In the genomic region with DNA sequence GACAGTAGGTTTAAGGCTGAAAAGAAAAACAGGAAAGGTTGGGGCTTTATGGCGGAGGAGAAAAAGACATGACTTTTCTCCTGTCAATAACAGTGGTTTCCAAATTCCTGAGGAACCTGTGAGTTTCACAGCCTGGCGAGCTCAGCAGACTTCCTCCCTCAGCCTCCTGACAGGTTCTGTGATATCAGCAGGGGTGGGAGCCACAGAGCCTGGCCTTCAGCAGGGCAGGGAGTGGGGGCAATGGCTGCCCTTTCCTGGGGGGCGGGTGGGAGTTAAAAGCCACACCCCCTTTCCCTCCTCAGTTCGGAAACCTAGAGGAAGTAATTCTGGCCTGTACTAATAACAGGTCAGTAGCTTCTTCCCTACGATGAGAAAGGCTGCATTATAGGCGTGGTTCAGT, we compare ENCODE assay signal across 32 mouse cellular contexts.
DNase-seq lines count a peak whose midpoint lies in the region; ATAC-seq and TF ChIP-seq lines count a peak whose summit lies in the region.
"Had no signal": no experiment of that assay in that cellular context is flagged by ENCODE, and none has a peak within 500 bp of the region (broad histone marks: within the 10 kb centered on the region; RNA-seq: fewer than 3 reads in every experiment).

No protein-coding gene starts in this region.

- ATAC-seq in intestine, embryonic 15.5 days, result peak; percentile 61; the same call in 1 of the 2 replicates
- ATAC-seq in intestine, postnatal 0 days, result no peak
- ATAC-seq in common myeloid progenitor, adult 5-6 weeks (replicated peaks; ENCODE audit: low read depth, poor library complexity, severe bottlenecking), result peak; percentile 90
- no peak for ATAC-seq in liver, postnatal 0 days
- ATAC-seq: activated CD4-positive, CD25-positive, alpha-beta regulatory T cell, adult 4 months; forebrain, embryonic 13.5 days; hindbrain, postnatal 0 days; midbrain, embryonic 15.5 days had no signal

- H3K4me1 ChIP-seq in intestine, embryonic 15.5 days (replicated peaks), result 0 out of 2 replicates have a peak, but pooled peaks cover 14% of the 10 kb centered on the region
- no peaks in the 10 kb centered on the region for H3K4me1 ChIP-seq in intestine, postnatal 0 days (replicated peaks; ENCODE audit: control insufficient read depth, insufficient read depth, low read length)
- H3K4me1 ChIP-seq in liver, postnatal 0 days (ENCODE audit: insufficient read depth), result peaks cover 7% of the 10 kb centered on the region
- H3K4me1 ChIP-seq: forebrain, embryonic 13.5 days; hindbrain, embryonic 12.5 days; limb, embryonic 15.5 days; midbrain, embryonic 15.5 days; neural tube, embryonic 15.5 days had no signal

- no peak for TF ChIP-seq EP300 in liver, postnatal 0 days (IDR thresholded peaks at IDR 0.05; ENCODE audit: low read depth)

- intact Hi-C loops in heart, postnatal 25 days (cut with DNase I), result no loop called here

- no peak overlapping the region for H3K4me3 ChIP-seq in intestine, embryonic 15.5 days (replicated peaks)
- H3K4me3 ChIP-seq in intestine, postnatal 0 days (ENCODE audit: low read depth, low read length), result no peak overlapping the region
- H3K4me3 ChIP-seq in liver, postnatal 0 days (ENCODE audit: low read depth, low read length), result no peak overlapping the region
- H3K4me3 ChIP-seq: forebrain, embryonic 13.5 days; heart, embryonic 15.5 days; hindbrain, embryonic 12.5 days; layer of hippocampus, adult 2 months; limb, embryonic 10.5 days; limb, embryonic 15.5 days; midbrain, embryonic 10.5 days; midbrain, embryonic 15.5 days; neural tube, embryonic 15.5 days had no signal

- H3K9ac ChIP-seq in intestine, embryonic 15.5 days, result no peak overlapping the region
- no peak overlapping the region for H3K9ac ChIP-seq in intestine, postnatal 0 days (ENCODE audit: low read depth, low read length)
- H3K9ac ChIP-seq in liver, postnatal 0 days (replicated peaks), result no peak overlapping the region
- H3K9ac ChIP-seq: forebrain, embryonic 13.5 days; heart, embryonic 15.5 days; hindbrain, embryonic 12.5 days; limb, embryonic 15.5 days; midbrain, embryonic 15.5 days; neural tube, embryonic 15.5 days had no signal

- H3K27me3 ChIP-seq in intestine, embryonic 15.5 days (replicated peaks), result no peaks in the 10 kb centered on the region
- H3K27me3 ChIP-seq in intestine, postnatal 0 days (replicated peaks; ENCODE audit: control insufficient read depth, insufficient read depth, low read length), result no peaks in the 10 kb centered on the region
- H3K27me3 ChIP-seq in liver, postnatal 0 days (ENCODE audit: insufficient read depth, low read length), result no peaks in the 10 kb centered on the region
- H3K27me3 ChIP-seq: CH12.LX; forebrain, embryonic 13.5 days; heart, embryonic 15.5 days; hindbrain, embryonic 12.5 days; limb, embryonic 15.5 days; midbrain, embryonic 15.5 days; neural tube, embryonic 15.5 days had no signal

- no peaks in the 10 kb centered on the region for H3K9me3 ChIP-seq in intestine, embryonic 15.5 days
- H3K9me3 ChIP-seq in intestine, postnatal 0 days (ENCODE audit: control insufficient read depth), result no peaks in the 10 kb centered on the region
- H3K9me3 ChIP-seq in liver, postnatal 0 days (ENCODE audit: low read length), result no peaks in the 10 kb centered on the region
- H3K9me3 ChIP-seq: forebrain, embryonic 13.5 days; heart, embryonic 15.5 days; hindbrain, embryonic 12.5 days; limb, embryonic 10.5 days; limb, embryonic 15.5 days; midbrain, embryonic 10.5 days; midbrain, embryonic 15.5 days; neural tube, embryonic 15.5 days had no signal

- peak; percentile 78 for DNase-seq in heart, adult 11 months
- DNase-seq in heart, postnatal 25 days (ENCODE audit: low spot score), result no peak
- no peak for DNase-seq in liver, postnatal 0 days
- no peak for DNase-seq in spleen, postnatal 36 days (ENCODE audit: low spot score in 2 of 2)
- DNase-seq in layer of hippocampus, adult 8-10 months (ENCODE audit: low spot score in 2 of 2), result no peak
- DNase-seq: adrenal gland, adult 8-10 months; cerebellum, adult 2 months; cerebellum, postnatal 25 days; gastrocnemius, postnatal 10 days; kidney, adult 11 months; kidney, postnatal 36 days; layer of hippocampus, postnatal 36 days; lung, postnatal 36 days; retina, postnatal 1 day; right cerebral cortex, postnatal 14 days; thymus, adult 18-20 months; thymus, postnatal 36 days had no signal

- H3K27ac ChIP-seq in intestine, embryonic 15.5 days, result no peak overlapping the region
- H3K27ac ChIP-seq in intestine, postnatal 0 days (ENCODE audit: low read depth, low read length), result no peak overlapping the region
- no peak overlapping the region for H3K27ac ChIP-seq in liver, postnatal 0 days (ENCODE audit: low read depth)
- H3K27ac ChIP-seq: forebrain, embryonic 13.5 days; heart, embryonic 15.5 days; hindbrain, embryonic 12.5 days; hindbrain, postnatal 0 days; layer of hippocampus, adult 2 months; limb, embryonic 10.5 days; limb, embryonic 15.5 days; midbrain, embryonic 10.5 days; midbrain, embryonic 15.5 days; neural tube, embryonic 15.5 days had no signal

- H3K36me3 ChIP-seq in intestine, embryonic 15.5 days, result no peaks in the 10 kb centered on the region
- H3K36me3 ChIP-seq in intestine, postnatal 0 days (ENCODE audit: control insufficient read depth, insufficient read depth), result no peaks in the 10 kb centered on the region
- no peaks in the 10 kb centered on the region for H3K36me3 ChIP-seq in liver, postnatal 0 days (replicated peaks; ENCODE audit: insufficient read depth, low read length)
- H3K36me3 ChIP-seq: heart, embryonic 15.5 days; hindbrain, embryonic 12.5 days; limb, embryonic 10.5 days; limb, embryonic 15.5 days; midbrain, embryonic 10.5 days; midbrain, embryonic 15.5 days; neural tube, embryonic 15.5 days had no signal

- 41% methylated on average over 6 of the region's 6 CpGs for WGBS in intestine, embryonic 15.5 days
- 44% methylated on average over 6 of the region's 6 CpGs for WGBS in intestine, postnatal 0 days
- 19% methylated on average over 6 of the region's 6 CpGs for WGBS in liver, postnatal 0 days (ENCODE audit: insufficient replicate concordance)

- TF ChIP-seq CTCF in intestine, postnatal 0 days (IDR thresholded peaks at IDR 0.05; ENCODE audit: low read depth), result no peak
- no peak for TF ChIP-seq CTCF in liver, postnatal 0 days (IDR thresholded peaks at IDR 0.05; ENCODE audit: low read depth)

- no peak overlapping the region for H3K4me2 ChIP-seq in intestine, embryonic 15.5 days (replicated peaks)
- no peak overlapping the region for H3K4me2 ChIP-seq in intestine, postnatal 0 days (replicated peaks; ENCODE audit: low read depth)
- H3K4me2 ChIP-seq in liver, postnatal 0 days (ENCODE audit: low read depth, low read length), result peak overlapping the region; percentile 3; the same call in 1 of the 2 replicates
- H3K4me2 ChIP-seq: forebrain, embryonic 13.5 days; heart, embryonic 15.5 days; hindbrain, embryonic 12.5 days; limb, embryonic 15.5 days; midbrain, embryonic 15.5 days; neural tube, embryonic 15.5 days had no signal

Comparison
In these comparisons a context has a peak if more than half of its experiments do, and no peak if none do; other contexts are left out.
1. ATAC-seq: peak in intestine, embryonic 15.5 days (single experiment) and common myeloid progenitor, adult 5-6 weeks (single experiment); none in intestine, postnatal 0 days (single experiment) and liver, postnatal 0 days (single experiment).